Mouse (Mus musculus) midbrain, embryonic 13.5 days (tissue): Measurements from ENCODE around the gene Cacna2d4. TPM values are rescaled to one million over a fixed set of nuclear protein-coding genes. Genes with fewer than 3 reads are reported as not detected.

Experiments
- ATAC-seq: fragments of 200-750 bp; cut with Nextera tagmentation; 2 replicates; pipeline ENCODE4 v1.8.0; 2017; ENCODE audit warnings: mild to moderate bottlenecking, moderate TSS enrichment, moderate library complexity
- H3K27ac ChIP-seq: fragments of 300-500 bp; sonication (generic); 2 replicates; pipeline ENCODE4 v1.5.1; 2015; ENCODE audit warnings: inconsistent platforms, mild to moderate bottlenecking, moderate library complexity
- H3K27me3 ChIP-seq: fragments of 300-500 bp; sonication (generic); 2 replicates; pipeline ENCODE4 v1.6.1; 2015; ENCODE audit warnings: mild to moderate bottlenecking, inconsistent platforms
- H3K36me3 ChIP-seq: fragments of 300-500 bp; sonication (generic); 2 replicates; pipeline ENCODE4 v1.6.1; 2015; ENCODE audit warnings: mild to moderate bottlenecking, inconsistent platforms
- H3K4me1 ChIP-seq: fragments of 300-500 bp; sonication (generic); replicated peaks from 2 replicates; pipeline ENCODE4 v1.6.1; 2015; ENCODE audit warnings: inconsistent platforms
- H3K4me2 ChIP-seq: fragments of 300-500 bp; sonication (generic); replicated peaks from 2 replicates; pipeline ENCODE4 v1.6.1; 2015; ENCODE audit warnings: moderate library complexity, mild to moderate bottlenecking, inconsistent platforms
- H3K4me3 ChIP-seq: fragments of 300-500 bp; sonication (generic); replicated peaks from 2 replicates; pipeline ENCODE4 v1.5.1; 2015; ENCODE audit warnings: mild to moderate bottlenecking, inconsistent platforms
- H3K9ac ChIP-seq: fragments of 300-500 bp; sonication (generic); replicated peaks from 2 replicates; pipeline ENCODE4 v1.6.1; 2015; ENCODE audit warnings: mild to moderate bottlenecking, inconsistent platforms
- H3K9me3 ChIP-seq: fragments of 300-500 bp; sonication (generic); 2 replicates; pipeline ENCODE4 v1.6.1; 2016; ENCODE audit warnings: mild to moderate bottlenecking, inconsistent platforms
- WGBS: fragments of 180-500 bp; shearing (Covaris S2); methylation state at CpG from one replicate; pipeline ENCODE4 v1.1.7; 2015; 5-methylcytosine and 5-hydroxymethylcytosine counted together
- polyA plus RNA-seq: library from polyadenylated mRNA; unstranded; fragments of >200 nt; fragmentation: Nextera tagmentation; extraction: Ambion mirVana; gene quantifications from 2 replicates; pipeline ENCODE4 v1.2.1, GENCODE M21; 2015

The Cacna2d4 gene
- polyA plus RNA-seq, 1 experiment from 2014 or later, result 0.43 TPM

DNA sequence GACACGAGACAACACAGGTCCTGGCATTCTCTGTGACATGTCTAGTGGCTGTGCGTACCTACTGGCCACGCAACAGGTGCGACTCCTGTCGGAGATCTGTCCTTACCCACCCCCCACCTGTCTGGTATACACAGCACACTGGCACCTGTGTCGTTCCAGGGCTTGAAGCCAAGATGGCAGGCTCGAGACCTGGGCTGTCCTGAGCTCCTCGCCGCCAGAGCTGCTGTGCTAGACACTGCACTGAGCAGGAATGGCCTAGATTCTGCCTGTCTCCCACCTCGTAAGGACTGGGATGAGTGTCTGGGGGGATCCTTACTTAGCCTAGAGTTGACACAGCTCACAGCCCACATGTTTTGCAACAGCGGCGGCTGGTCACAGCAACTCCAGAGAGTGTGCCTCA lies 11.1 kb upstream of the Cacna2d4 start:
- Histone ChIP-seq H3K36me3 (peaks cover 18% of the 10 kb centered on the region), H3K4me2 (no peak overlapping the region), H3K4me1 (peaks cover 15% of the 10 kb centered on the region), H3K9me3 (no peaks in the 10 kb centered on the region), H3K9ac (no peak overlapping the region), H3K27me3 (no peaks in the 10 kb centered on the region), H3K27ac (no peak overlapping the region), H3K4me3 (no peak overlapping the region)
- WGBS, result 89% methylated on average over 12 of the region's 12 CpGs
- peak; percentile 16; the same call in 1 of the 2 replicates for ATAC-seq

DNA sequence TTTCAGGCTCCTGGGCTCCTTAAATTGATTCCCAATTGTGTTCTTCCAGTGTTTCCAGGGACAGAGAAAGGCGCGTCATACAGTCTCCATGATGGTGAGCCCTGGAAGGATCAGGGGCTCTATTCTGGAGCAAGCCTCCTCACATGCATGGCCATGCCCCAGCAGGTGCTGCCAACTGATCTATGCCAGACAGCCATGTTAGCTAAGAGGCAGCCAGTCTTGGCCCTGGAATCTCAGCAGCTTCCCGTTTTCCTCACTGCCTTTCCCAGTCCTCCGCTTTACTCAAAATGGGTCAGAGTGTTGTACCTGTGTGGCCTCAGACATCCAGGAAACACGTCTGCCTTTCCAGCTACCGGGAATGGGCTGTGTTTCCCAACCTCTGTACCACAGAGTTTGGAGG lies 10.6 kb upstream of the Cacna2d4 start:
- no peak overlapping the region for H3K27ac ChIP-seq
- H3K27me3 ChIP-seq, result no peaks in the 10 kb centered on the region
- no peak overlapping the region for H3K4me3 ChIP-seq
- 90% methylated on average over 6 of the region's 6 CpGs for WGBS
- H3K9ac ChIP-seq, result no peak overlapping the region
- H3K36me3 ChIP-seq, result peaks cover 18% of the 10 kb centered on the region
- no peaks in the 10 kb centered on the region for H3K9me3 ChIP-seq
- H3K4me2 ChIP-seq, result no peak overlapping the region
- no peak for ATAC-seq
- H3K4me1 ChIP-seq, result peaks cover 15% of the 10 kb centered on the region

- WGBS, result 93% methylated on average over 8 of the region's 8 CpGs
These were observed 9.3 kb upstream of the Cacna2d4 start for GRCm38 (mm10) chr6:119227001-119227400.

GRCm38 (mm10) chr6:119228861-119229603 lies 7.3 kb upstream of the Cacna2d4 start:
- Histone ChIP-seq H3K27ac (no peak overlapping the region), H3K4me3 (no peak overlapping the region), H3K4me1 (peaks cover 14% of the 10 kb centered on the region), H3K4me2 (no peak overlapping the region), H3K9ac (no peak overlapping the region), H3K27me3 (no peaks in the 10 kb centered on the region), H3K9me3 (no peaks in the 10 kb centered on the region), H3K36me3 (no peaks in the 10 kb centered on the region)
- no peak for ATAC-seq
- WGBS, result 82% methylated on average over 11 of the region's 11 CpGs

More at GRCm38 (mm10) chr6:119227001-119227400, 9.3 kb upstream of the Cacna2d4 start:
- H3K27me3 ChIP-seq, result no peaks in the 10 kb centered on the region
- peaks cover 15% of the 10 kb centered on the region for H3K4me1 ChIP-seq
- no peak overlapping the region for H3K27ac ChIP-seq
- no peak overlapping the region for H3K9ac ChIP-seq
- no peak overlapping the region for H3K4me3 ChIP-seq
- ATAC-seq, result no peak
- no peak overlapping the region for H3K4me2 ChIP-seq
- H3K9me3 ChIP-seq, result no peaks in the 10 kb centered on the region
- H3K36me3 ChIP-seq, result peaks cover 10% of the 10 kb centered on the region

- Histone ChIP-seq H3K27me3 (no peaks in the 10 kb centered on the region), H3K4me3 (no peak overlapping the region), H3K4me1 (peaks cover 12% of the 10 kb centered on the region), H3K4me2 (no peak overlapping the region), H3K36me3 (no peaks in the 10 kb centered on the region), H3K9ac (no peak overlapping the region), H3K9me3 (no peaks in the 10 kb centered on the region), H3K27ac (no peak overlapping the region)
- ATAC-seq, result no peak
- 49% methylated on average over 3 of the region's 3 CpGs for WGBS
These were observed 3.3 kb upstream of the Cacna2d4 start for GRCm38 (mm10) chr6:119233066-119233465.

- ATAC-seq, result no peak
- Histone ChIP-seq H3K27me3 (no peaks in the 10 kb centered on the region), H3K9me3 (no peaks in the 10 kb centered on the region), H3K9ac (no peak overlapping the region), H3K27ac (no peak overlapping the region), H3K4me3 (no peak overlapping the region), H3K4me1 (peaks cover 12% of the 10 kb centered on the region), H3K4me2 (no peak overlapping the region), H3K36me3 (no peaks in the 10 kb centered on the region)
- WGBS, result 91% methylated on average over 5 of the region's 5 CpGs
These were observed 885 bp upstream of the Cacna2d4 start for GRCm38 (mm10) chr6:119235441-119235840.

GRCm38 (mm10) chr6:119237427-119237989 lies 1.2 kb downstream of the Cacna2d4 start:
- Histone ChIP-seq H3K9me3 (no peaks in the 10 kb centered on the region), H3K27me3 (no peaks in the 10 kb centered on the region), H3K27ac (peak overlapping the region; percentile 58), H3K9ac (no peak overlapping the region), H3K4me2 (no peak overlapping the region), H3K4me3 (no peak overlapping the region), H3K4me1 (peaks cover 19% of the 10 kb centered on the region), H3K36me3 (no peaks in the 10 kb centered on the region)
- peak; percentile 88 for ATAC-seq
- 44% methylated on average over 8 of the region's 8 CpGs for WGBS

DNA sequence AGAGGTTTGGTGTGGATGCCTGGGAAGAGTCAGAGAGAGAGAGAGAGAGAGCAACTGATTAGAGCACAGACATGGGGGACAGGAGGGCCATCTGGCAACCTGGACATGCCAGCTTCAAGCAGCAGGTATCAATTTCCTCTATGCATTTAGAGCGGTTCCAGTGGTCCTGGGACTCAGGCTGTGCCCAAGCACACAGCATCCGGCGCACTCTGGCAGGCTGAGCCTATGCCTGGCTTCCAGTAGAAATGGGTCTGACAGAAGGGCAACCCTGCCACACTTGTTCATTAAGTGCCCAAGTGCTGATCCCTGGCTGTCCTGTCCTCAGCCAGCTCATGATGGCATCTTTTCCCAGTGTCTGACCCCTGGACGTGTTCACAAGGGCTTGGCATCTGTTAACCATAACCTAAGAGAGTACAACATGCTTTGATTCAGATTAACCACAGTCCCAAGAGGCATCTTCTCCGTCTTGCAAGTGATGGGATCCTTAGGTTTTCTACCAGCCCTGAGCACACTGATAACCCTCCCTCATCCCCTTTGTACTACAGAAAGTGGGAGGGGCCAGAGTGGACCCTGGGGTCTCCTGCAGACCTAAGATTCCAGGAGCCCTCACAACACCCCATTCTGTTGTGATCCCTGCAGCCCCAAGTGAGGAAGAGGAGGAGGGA lies 3.1 kb downstream of the Cacna2d4 start:
- WGBS, result 74% methylated on average over 5 of the region's 5 CpGs
- no peak overlapping the region for H3K9ac ChIP-seq
- H3K27me3 ChIP-seq, result no peaks in the 10 kb centered on the region
- ATAC-seq, result no peak
- no peak overlapping the region for H3K4me2 ChIP-seq
- no peak overlapping the region for H3K27ac ChIP-seq
- H3K9me3 ChIP-seq, result no peaks in the 10 kb centered on the region
- peaks cover 19% of the 10 kb centered on the region for H3K4me1 ChIP-seq
- no peak overlapping the region for H3K4me3 ChIP-seq
- H3K36me3 ChIP-seq, result no peaks in the 10 kb centered on the region

DNA sequence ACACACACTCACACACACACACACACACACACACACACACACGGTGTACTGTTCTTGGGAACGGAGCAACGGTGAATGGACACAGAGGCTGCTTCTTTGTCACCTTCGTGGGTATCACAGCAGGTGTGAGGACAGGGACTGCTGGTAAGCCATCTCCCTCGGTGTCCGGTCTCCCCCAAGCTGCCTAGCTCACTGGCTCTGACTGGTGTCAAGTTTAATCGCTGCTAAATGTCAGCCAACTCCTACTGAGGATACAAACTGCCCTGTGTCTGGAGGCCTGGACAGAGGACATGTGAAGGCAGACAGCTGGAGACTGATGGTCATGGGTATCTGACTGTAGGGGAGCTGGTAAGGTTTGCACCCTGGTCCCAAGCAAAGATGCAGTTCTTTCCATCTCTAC lies 3.9 kb downstream of the Cacna2d4 start:
- Histone ChIP-seq H3K4me2 (no peak overlapping the region), H3K9me3 (no peaks in the 10 kb centered on the region), H3K27ac (no peak overlapping the region), H3K4me1 (peaks cover 19% of the 10 kb centered on the region), H3K4me3 (no peak overlapping the region), H3K36me3 (no peaks in the 10 kb centered on the region), H3K27me3 (no peaks in the 10 kb centered on the region), H3K9ac (no peak overlapping the region)
- 85% methylated on average over 7 of the region's 7 CpGs for WGBS
- no peak for ATAC-seq

DNA sequence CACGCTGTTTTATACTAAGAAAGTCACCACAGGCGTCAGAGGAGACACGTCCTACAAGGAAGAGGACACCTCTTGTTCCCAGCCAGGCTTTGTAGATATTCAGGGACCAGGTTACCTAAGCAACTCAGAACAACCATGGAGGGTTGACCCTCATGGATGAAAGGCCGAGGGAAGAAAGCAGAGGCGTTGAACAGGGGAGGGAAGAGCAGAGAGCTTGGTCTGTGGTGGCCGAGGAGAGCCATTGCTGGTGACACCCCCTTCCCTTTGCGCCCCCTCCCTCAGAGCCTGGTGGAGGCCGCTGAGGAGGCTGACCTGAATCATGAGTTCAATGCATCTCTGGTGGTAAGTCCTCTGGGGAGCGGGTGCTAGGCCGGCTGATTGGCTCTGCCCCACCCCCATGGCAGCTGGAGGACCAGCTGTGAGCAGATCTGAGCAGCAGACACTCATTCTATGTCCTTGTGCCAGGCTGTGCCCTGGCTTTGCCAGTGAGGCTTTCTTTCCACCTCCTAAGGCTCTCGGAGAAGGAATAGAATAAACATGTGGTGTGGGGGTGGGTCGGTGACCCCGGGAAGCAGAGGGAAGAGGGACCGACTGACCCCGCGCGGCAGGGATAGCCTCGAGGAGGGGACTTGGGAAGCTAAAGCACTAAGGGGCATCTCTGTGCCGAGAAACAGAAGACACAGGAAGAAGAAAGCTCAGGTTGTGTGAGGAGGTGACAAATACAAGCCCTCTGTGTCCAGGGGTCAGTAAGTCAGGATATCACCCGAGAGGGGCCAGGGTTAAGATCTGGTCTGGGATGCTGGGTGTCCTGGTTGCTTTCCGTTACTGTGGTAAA lies 4.8 kb downstream of the Cacna2d4 start:
- H3K4me2 ChIP-seq, result no peak overlapping the region
- ATAC-seq, result no peak
- H3K27me3 ChIP-seq, result no peaks in the 10 kb centered on the region
- no peak overlapping the region for H3K9ac ChIP-seq
- 65% methylated on average over 21 of the region's 21 CpGs for WGBS
- H3K9me3 ChIP-seq, result peaks cover 2% of the 10 kb centered on the region; the same call in 1 of the 2 replicates
- peaks cover 16% of the 10 kb centered on the region for H3K4me1 ChIP-seq
- H3K27ac ChIP-seq, result no peak overlapping the region
- no peak overlapping the region for H3K4me3 ChIP-seq
- no peaks in the 10 kb centered on the region for H3K36me3 ChIP-seq

DNA sequence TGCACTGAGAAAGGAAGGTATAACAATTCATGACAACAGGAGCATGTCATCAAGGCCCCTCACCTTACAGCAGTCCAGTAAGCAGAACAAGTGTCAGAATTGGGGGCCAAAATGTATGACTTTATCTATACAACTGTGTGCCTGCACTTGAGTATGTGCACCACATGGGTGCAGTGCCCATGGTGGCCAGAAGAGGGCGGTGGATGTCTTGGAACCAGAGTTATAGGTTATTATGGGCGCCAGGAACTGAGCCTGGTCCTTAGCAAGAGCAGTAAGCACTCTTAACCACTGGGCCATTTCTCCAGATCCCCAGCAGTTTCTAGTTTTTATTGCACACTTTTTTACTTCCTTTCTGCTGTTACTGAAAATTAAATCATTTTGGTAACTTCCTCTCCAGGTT lies 9.8 kb downstream of the Cacna2d4 start:
- Histone ChIP-seq H3K4me2 (no peak overlapping the region), H3K9me3 (peaks cover 5% of the 10 kb centered on the region; the same call in 1 of the 2 replicates), H3K27me3 (no peaks in the 10 kb centered on the region), H3K4me1 (peaks cover 3% of the 10 kb centered on the region), H3K4me3 (no peak overlapping the region), H3K36me3 (no peaks in the 10 kb centered on the region), H3K27ac (no peak overlapping the region), H3K9ac (no peak overlapping the region)
- no peak for ATAC-seq
- 58% methylated on average over 2 of the region's 2 CpGs for WGBS

DNA sequence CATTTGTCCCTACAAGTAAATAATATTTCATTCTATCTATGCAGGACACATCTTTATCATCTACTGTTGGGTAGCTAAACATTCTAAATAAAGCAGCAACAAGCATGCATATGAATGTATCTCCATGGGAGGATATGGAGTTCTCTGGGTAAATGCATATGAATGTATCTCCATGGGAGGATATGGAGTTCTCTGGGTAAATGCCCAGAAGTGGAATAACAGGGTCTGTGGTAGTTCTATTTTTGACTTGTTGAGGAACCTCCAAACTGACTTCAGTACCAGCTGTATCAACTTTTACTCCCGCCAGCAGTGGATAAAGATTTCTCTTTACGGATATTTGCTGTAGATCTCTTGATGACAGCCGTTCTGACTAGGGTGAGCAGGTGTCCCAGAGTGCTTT lies 12.3 kb downstream of the Cacna2d4 start:
- Histone ChIP-seq H3K9ac (no peak overlapping the region), H3K9me3 (peaks cover 5% of the 10 kb centered on the region; the same call in 1 of the 2 replicates), H3K4me3 (no peak overlapping the region), H3K36me3 (no peaks in the 10 kb centered on the region), H3K27ac (no peak overlapping the region), H3K27me3 (no peaks in the 10 kb centered on the region), H3K4me1 (no peaks in the 10 kb centered on the region), H3K4me2 (no peak overlapping the region)
- ATAC-seq, result no peak
- 83% methylated on average over 3 of the region's 3 CpGs for WGBS
